Mouse (Mus musculus) embryo, embryonic 10.5 days (tissue): ENCODE measurements around the gene Npc2.
A peak's percentile ranks its signal among the peaks of the same experiment; 100 is the strongest.

Source experiments
- DNase-seq: peaks from one replicate; pipeline ENCODE4 v3.0.0-alpha.2; 2015; ENCODE audit warnings: low spot score

Gene Npc2

DNA sequence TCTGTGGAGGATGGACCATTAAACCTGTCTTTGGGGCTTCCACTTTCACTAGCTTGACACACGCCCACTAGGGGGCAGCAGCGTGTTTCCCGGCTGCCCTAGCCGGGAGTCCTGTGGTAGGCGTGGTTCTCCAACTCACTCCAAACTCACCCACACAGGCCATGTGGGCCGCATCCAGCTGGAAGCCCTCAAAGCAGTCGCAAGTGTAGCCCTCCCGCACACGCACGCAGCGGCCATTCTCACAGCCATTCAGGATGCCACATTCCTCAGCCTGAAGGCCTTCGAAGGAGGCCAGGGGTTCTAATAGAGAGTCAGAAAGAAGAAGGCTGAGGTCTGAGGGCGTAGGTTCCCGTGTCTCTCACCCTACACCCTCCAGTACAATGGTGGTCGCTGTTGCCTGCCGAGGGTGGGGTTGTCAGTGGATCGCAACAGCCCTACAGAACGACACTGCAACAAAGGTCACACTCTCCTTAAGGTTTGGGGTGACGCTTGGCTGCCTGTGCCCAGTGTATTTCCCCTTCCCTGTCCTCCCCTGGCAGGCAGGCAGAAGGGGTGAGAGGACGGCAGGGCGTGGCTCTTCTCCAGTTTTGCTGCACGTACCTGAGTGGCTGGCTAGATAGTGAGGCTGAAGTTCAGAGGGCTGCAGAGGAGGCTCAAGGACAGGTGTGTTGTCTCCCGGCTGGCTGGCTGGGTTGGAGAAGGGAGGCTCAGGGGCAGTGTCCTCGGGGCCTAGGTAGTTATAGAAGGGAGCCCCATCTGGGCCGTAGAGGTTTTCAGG is 11.8 kb upstream of the Npc2 start:
- DNase-seq: peak; percentile 95

- no peak for DNase-seq
Observed at GRCm38 (mm10) chr12:84776229-84776628, 3.3 kb upstream of the Npc2 start.

- no peak for DNase-seq
Observed at GRCm38 (mm10) chr12:84774376-84774775, 1.4 kb upstream of the Npc2 start.

DNA sequence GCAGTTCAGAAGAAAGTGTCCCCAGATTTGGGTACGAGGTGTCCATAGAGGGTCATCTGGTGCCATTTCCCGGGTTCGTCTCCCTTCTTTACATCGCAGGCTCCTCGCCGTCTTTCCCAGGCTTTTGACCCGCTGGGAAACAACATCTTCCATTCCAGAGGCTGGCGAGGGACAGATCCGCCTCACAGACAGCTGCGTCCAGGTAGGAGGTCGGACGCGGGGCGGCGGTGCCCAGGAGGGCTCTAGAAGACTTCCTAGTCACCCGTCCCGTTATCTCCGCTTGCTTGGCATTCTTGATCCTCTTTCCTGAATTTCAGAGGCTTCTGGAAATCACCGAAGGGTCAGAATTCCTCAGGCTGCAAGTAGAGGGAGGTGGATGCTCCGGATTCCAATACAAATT is 524 bp upstream of the Npc2 start:
- DNase-seq: no peak

DNA sequence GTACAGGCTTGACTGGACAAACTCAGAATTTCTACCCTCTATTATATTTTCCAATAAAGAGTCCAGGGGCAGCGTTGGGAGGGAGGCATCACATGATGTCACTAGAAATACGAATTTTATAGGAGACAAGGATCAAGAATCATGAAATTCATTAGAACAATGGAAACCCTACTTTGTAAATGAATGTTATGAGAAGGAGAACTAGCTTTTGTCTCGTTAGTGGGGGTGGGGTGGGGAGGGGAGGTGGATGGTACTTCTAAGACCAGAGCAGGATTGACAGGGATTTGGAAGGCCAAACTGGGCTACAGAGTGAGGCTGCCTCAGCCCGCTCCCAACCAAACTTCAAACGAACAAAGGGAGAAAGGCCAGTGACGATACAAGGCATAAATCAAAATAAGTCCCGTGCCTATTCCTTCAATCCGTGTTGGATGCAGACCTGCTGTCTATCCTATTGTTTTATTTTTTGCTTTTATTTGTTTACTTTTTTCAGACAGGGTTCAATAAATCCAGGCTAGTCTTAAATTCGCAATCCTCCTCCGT is 901 bp downstream of the Npc2 start:
- DNase-seq: peak; percentile 74

GRCm38 (mm10) chr12:84769624-84770023 is 3.3 kb downstream of the Npc2 start:
- no peak for DNase-seq

GRCm38 (mm10) chr12:84767510-84767909 is 5.4 kb downstream of the Npc2 start:
- no peak for DNase-seq

- DNase-seq: no peak
Observed at GRCm38 (mm10) chr12:84766113-84766735, 6.7 kb downstream of the Npc2 start.

- DNase-seq: no peak
Observed at GRCm38 (mm10) chr12:84765506-84765905, 7.4 kb downstream of the Npc2 start.

GRCm38 (mm10) chr12:84764756-84765155 is 8.2 kb downstream of the Npc2 start:
- DNase-seq: no peak

GRCm38 (mm10) chr12:84763577-84764218 is 9.3 kb downstream of the Npc2 start:
- DNase-seq: no peak

DNA sequence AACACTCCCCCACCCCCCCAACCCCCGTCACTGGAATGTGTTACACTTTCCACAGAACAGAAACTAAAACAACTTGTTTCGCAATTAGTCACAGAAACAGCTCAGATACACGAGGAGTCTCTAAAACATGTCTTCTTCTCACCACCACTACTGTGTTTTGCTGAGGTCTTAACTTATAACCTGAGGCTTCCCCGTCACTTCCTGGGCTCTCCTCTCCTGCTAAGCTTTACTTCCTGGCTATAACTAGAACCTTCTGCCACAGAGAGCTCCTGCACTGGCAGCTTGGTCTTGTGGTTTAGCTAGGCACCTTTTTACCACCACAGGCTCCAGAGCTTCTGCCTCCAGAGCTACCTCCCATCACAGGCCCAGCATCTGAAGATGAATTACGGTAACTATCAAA is 10.4 kb downstream of the Npc2 start:
- no peak for DNase-seq

GRCm38 (mm10) chr12:84759063-84759462 is 13.9 kb downstream of the Npc2 start:
- peak; percentile 71 for DNase-seq

DNA sequence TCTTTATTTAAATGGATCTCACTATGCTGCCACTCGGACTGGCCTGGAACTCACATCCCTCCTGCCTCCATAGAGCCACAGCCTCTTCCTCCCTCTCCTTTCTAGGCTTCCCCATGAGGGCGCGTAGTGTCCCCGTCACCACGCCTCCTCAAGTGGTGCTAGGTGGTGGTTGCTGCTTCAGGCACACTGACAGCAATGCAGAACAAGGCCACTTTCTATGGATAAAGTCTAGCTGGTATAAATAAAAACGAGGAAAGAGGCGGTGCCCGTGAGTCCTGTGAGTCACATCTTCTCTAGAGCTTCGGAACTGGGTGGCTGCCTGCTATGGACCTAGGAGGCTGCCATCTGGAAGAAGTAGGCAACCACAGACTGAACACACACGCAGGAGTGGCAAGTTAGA is 16.9 kb downstream of the Npc2 start:
- no peak for DNase-seq

DNA sequence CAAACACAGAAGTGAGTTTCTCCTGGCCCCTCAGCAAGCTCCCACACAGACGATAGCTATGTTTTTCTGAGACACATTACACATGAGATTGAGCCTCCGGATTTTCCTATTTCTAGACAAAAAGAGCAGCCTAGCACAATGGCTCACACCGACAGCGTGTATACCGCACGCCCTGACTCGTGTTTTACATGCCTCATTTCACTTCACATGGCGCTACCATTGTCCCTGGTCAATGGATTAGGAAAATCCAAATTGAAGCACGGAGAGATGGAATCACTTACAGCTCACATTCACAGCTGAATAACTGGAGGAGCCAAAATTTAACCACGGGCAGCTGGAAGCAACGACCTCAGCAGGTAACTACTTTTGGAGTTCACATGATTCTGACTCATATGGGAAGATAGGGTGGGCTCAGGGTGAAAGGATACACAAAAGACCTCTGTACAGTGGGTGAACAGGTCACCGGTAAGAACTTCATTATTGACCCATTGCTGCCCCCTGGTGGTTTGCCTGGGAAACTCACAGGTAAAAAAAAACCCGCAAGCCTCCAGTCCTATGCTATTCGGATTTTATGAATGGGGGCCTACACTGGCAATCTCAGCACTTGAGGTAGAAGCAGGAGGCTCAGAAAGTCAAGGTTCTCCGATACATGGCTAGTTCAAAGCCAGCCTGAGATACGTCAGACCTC is 17.8 kb downstream of the Npc2 start:
- DNase-seq: peak; percentile 85

DNA sequence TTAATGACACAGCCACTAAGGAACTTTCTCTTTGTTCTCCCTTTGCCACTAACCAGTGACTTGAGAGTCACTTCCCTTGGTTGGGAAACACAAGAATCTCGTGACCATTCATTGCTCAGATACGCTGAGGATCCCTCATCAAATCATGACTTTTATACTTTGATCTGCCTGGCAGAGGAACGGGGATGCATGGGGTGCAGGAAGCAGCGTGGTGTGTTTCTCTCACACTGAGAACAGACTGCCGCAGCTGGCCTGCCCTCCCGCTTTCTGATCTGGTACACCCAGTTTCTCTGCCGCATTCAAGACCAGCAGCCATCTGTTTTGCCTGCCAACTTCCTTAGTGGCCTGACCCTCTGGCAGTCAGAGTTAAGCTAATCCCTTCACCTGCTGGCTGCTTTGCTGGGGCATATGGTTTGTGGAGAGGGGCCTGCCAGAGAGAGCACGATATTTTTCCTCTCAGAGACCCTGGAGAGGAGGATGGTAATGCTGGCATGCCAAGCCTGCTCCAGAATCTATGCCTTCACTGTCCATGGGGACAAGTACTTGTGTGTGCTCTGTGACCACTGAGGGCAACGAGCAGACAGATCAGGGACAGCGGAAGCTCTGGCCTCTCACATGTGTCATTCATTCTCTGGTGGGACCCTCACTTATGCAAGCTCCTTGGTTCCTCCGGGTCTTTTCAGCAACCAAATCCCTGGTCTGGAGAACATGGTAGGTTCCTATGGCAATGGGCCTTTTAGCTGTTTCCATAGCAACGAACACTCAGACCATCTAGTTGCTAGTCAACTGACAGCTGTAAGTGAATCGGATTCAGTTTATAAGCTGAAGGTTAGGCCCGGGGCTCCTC is 20.6 kb downstream of the Npc2 start:
- peak; percentile 50 for DNase-seq

DNA sequence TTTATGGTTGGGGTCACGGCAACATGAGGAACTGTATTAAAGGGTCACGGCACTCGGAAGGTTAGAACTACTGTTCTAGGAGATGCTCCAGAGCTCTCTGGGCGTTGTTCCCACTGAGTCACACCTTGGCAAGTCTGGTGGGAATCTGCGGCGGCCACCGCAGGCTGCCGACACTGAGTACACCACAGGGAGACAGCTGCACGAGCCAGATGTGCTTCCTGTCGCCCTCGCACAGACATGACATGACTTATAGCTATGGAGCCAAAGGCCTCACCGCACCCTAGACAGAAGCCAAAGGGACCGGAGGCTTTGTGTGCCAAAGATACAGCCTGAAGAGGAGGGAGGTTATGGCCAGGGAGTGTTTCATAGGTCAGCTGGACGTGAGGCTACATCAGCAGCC is 22.3 kb downstream of the Npc2 start:
- no peak for DNase-seq

- DNase-seq: no peak
Observed at GRCm38 (mm10) chr12:84748134-84748533, 24.8 kb downstream of the Npc2 start.

DNA sequence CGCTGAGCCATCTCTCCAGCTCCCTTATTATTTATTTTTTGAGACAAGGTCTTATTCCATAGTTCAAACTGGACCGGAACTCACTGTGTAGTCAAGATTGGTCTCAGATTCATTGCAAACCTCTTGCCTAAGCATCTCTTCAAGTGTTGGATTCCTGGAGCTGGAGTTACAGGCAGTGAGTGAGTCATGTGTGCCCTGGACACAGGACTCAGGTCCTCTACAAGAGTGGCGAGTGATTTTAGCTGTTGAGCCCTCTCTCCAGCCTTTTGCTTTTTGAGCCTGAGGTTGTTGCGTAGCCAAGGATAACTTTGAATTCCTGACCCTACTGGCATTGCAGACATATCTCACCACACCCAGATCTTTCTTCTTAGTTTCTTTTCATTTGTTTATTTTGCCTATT is 27.3 kb downstream of the Npc2 start:
- no peak for DNase-seq

- DNase-seq: no peak
Observed at GRCm38 (mm10) chr12:84743496-84743895, 29.5 kb downstream of the Npc2 start.

- no peak for DNase-seq
Observed at GRCm38 (mm10) chr12:84733366-84733765, 39.6 kb downstream of the Npc2 start.
